Mouse (Mus musculus): ENCODE measurements around the gene Nkx3-2.

Gene Nkx3-2

GRCm38 (mm10) chr5:41763731-41764721, at the start of gene Nkx3-2:
Gene Nkx3-2 (minus strand): TSS chr5:41764501.
- in situ Hi-C loops (cut with MboI, MseI): loop anchor here (5.0 to 25.0 kb wide), 2 partner anchors 712 to 1802 kb away; no protein-coding TSS in a partner anchor

GRCm38 (mm10) chr5:41812516-41812915, 48.2 kb upstream of the Nkx3-2 start:
- in situ Hi-C loops (cut with MboI, MseI): no loop called here

DNA sequence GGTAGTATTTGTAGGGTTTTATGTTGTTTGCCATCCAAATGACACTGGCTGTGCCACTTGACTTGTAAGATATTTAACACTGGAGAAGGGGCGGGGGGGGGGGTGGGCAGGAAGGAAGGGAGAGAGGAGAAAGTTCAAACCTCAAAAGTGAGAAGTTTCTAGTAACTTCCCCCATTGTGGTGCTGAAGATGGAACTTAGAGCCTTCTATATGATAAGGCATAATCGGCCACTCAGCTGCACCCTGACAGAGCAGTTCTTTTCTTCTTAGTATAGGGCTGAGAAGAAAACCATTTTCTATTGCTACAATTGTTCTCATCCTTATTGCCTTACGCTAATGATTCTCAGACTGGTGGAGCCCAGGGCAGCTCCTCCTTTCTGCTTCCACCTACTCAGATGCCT, 47.0 kb upstream of the Nkx3-2 start:
- in situ Hi-C loops (cut with MboI, MseI): no loop called here

- in situ Hi-C loops (cut with MboI, MseI): no loop called here
Observed at GRCm38 (mm10) chr5:41807383-41807782, 43.1 kb upstream of the Nkx3-2 start.

DNA sequence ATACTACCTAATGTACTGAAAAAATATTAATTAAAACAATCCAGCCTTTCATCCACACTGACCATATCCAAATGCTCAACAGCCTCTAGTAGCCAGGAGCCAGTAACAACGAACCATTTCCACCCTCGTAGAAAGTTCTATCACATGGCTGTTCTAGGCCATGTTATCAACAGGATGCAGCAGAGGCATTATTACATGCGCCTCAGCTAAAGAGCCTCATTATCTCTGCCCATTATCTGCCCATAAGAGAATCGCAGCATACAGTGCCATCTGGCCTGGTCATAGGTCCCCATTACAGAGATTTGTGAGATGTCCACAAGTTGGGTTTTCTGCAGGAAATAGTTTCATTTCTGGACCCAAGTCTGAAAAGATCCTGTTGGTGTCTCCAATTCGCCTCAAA, 41.9 kb upstream of the Nkx3-2 start:
- in situ Hi-C loops (cut with MboI, MseI): no loop called here

DNA sequence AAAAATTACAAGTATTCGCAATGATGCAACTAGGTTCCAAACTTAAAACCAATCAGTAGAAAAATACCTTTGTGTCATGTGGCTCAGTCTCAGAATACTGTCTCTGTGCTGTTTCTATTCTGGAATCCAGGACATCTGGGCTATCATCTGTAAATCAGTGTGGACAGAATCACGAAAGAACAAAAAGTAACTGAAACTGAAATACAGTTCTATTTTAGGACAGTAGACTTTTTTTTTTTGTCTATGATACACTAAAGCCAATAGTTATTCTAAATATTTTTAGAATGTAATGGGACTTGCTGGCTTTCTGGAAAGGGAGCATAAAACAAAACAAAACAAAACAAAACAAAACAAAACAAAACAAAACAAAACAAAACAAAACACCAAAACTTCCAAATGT, 40.8 kb upstream of the Nkx3-2 start:
- in situ Hi-C loops (cut with MboI, MseI): no loop called here

- in situ Hi-C loops (cut with MboI, MseI): no loop called here
Observed at GRCm38 (mm10) chr5:41804643-41805042, 40.3 kb upstream of the Nkx3-2 start.

DNA sequence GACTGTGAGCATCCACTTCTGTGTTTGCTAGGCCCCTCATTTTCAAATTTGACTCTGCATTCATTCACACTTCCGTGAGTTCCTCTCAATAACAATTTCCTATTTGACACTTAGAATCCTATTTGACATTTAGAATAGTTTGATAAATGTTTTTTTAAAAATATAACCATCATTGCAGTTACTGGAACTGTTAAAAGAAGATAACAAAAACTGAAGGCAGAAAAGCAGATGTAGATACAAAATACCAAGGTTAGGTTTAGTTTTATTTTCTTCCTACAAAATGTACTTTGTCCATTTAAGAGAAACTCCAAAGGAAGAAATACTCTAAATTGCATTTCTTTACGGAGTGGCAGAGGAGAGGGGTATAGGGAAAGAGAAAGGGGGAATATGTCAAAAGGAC, 37.3 kb upstream of the Nkx3-2 start:
- in situ Hi-C loops (cut with MboI, MseI): no loop called here

DNA sequence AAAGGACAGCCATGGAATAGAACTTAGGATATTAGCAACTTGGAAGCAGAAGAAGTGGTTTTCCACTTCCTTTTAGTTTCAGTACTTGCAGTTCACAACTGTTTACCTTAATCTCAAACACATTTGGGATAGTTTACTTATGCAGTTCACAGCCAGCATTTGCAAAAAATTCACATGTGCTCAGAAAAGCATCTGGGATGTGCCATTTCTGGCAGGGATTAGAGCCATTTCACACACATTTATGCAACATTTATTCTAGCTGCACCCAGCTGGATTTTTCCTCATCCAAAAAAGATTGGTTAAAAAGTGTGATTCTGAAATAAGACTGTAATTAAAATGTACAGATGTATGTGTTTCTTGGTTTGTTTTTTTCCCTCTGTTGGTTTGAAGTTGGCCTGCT, 30.1 kb upstream of the Nkx3-2 start:
- in situ Hi-C loops (cut with MboI, MseI): no loop called here

DNA sequence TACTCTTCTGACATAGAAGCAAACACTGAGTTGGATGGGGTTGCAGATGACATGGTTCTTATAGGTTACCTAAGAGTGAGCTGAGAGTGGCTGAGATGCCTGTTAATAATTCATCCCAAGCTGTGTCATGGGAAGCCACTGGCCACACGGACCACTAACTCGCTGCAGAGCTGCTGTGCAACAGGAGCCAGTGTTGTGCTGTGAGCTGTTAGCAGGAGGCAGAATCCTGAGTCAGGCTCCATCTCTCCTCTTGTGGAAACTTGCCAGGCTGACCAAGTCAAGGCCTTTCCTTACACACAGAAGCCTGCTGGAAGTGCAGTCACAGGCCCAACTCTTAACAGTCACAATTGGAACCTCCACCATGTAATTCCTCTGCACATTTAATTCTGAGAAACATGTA, 26.2 kb upstream of the Nkx3-2 start:
- in situ Hi-C loops (cut with MboI, MseI): no loop called here

DNA sequence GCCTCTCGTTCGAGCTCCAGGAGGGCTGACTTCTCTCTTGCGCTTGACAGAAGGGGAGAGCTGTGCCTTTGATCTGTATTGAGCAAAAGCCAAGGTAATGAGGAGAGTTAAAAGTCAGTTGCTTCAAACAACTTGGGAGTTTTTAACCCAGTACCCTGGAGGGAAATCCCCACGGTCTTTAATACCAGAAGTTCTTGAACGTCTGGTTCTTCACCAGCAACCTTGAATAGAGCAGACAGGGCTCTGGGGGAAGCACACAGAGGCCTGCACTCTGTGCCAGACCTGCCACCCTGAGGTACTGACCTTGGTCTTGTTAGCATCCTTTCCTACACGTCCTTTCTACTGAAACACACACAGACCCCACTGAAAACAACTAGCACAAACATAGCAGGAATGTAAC, 24.6 kb upstream of the Nkx3-2 start:
- in situ Hi-C loops (cut with MboI, MseI): no loop called here

GRCm38 (mm10) chr5:41781890-41782289, 17.6 kb upstream of the Nkx3-2 start:
- in situ Hi-C loops (cut with MboI, MseI): no loop called here

- in situ Hi-C loops (cut with MboI, MseI): no loop called here
Observed at GRCm38 (mm10) chr5:41780026-41780425, 15.7 kb upstream of the Nkx3-2 start.

- in situ Hi-C loops (cut with MboI, MseI): no loop called here
Observed at GRCm38 (mm10) chr5:41775728-41776127, 11.4 kb upstream of the Nkx3-2 start.

DNA sequence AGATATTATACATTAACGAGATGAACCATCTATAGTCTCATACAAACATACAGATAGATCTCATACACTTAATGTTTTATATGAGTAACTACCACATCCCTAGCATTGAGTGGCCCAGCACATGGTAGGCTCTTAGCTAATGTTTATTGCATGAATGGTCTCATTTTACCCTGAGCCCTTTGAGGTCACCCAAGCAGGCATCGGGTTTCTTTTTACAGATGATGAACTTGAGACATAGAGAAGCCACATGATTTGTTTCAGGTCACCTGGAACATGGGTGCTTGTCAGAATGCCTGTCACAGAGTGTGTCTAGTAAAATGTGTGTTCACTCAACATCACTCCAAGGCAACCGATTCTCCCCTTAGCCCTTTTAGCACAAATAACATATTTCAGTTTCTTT, 11.0 kb upstream of the Nkx3-2 start:
- in situ Hi-C loops (cut with MboI, MseI): no loop called here

DNA sequence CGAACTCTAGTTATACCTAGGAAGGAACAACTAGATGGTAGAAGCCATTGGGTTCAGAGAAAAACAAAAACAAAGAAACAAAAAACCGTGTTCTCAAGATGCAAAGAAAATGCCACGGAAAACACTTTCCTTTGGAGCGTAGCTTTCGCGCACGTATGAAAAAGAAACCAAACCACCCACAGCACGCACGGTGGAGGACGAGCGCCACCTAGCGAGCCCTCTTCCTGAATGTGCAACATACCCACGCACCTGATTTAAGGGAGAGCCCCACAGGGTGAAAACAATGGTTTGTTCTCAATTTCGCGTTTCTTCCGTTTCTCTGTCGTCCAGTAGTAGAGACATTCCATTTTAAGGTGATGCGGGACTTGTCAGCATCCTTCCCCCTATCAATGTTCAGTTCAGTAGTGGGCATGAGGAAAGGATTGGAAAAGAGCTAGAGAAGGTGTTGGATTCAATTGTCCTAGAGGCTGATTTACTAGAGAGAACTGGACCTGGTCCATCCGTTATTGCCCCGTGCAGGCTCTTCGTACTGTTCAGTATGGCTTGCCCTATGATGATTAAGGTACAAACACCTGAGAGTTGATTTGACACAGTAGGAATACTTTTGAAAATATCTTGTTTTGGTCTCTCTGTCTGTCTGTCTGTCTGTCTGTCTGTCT, 4.2 kb upstream of the Nkx3-2 start:
- in situ Hi-C loops (cut with MboI, MseI): loop anchor here (25.0 kb wide), 1 partner anchor 1806 kb away; no protein-coding TSS in a partner anchor

DNA sequence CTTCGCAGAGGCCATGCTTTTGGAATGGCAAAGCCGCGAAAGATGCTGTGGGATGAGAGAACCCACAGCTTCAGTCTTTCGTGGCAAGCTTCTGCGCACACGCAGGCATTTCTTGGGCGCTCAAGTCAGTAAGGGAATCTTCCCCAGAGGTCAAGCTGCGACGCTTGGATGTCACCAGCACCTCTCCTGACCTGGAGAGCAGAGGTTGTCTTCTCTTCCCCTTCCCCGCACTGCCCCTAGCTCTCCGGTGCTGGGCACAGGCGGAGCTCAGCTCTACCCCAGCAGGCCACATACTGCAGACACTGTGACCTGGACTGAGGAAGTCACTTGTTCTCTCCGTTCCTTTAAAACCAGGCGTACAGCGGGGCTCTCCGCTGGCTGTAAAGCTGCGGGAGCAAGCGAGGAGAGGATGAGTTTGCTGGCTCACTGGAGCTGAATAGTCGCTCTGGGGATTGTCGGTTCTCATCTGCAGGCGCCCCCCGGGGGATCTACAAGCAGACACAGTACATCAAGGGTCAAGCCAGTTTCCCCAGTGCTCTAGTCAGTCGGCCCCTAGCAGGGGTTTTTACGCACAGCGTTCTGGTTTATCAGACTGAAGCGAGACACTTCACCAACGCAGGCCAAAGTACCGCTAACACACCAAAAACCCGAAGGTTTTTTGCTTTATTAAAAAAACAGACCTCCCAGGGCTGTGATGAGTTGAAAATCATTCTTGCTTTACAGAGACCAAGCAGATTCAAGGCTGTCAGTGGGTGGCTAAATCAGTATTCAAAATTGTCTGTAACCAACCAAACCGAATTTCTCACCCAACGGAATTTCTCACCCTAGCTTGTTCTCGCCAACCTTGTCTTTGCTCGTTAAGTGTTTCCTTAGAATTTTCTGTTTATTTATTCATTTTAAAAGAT, 3.2 kb upstream of the Nkx3-2 start:
- in situ Hi-C loops (cut with MboI, MseI): loop anchor here (25.0 kb wide), 1 partner anchor 1805 kb away; no protein-coding TSS in a partner anchor

- in situ Hi-C loops (cut with MboI, MseI): loop anchor here (25.0 kb wide), 1 partner anchor 1804 kb away; no protein-coding TSS in a partner anchor
Observed at GRCm38 (mm10) chr5:41766406-41767010, 2.2 kb upstream of the Nkx3-2 start.

- in situ Hi-C loops (cut with MboI, MseI): loop anchor here (25.0 kb wide), 1 partner anchor 1804 kb away; no protein-coding TSS in a partner anchor
Observed at GRCm38 (mm10) chr5:41765626-41766405, 1.5 kb upstream of the Nkx3-2 start.
